Mouse (Mus musculus) testis, postnatal 14 days (tissue): ENCODE measurements around the gene Flt3l.
"Not testable (repeated sequence)": the region's sequence is repeated elsewhere in the genome, so short reads cannot be mapped to it uniquely, and the experiment has no call there.

Experiments used
- DNase-seq: peaks from one replicate; pipeline ENCODE4 v3.0.0; 2021; ENCODE audit warnings: low spot score

Flt3l gene

GRCm38 (mm10) chr7:45135993-45136567 is at the start of gene Flt3l, which contains the start of gene Gm45713:
TSS of gene Flt3l (minus strand) at chr7:45136432.
TSS of gene Gm45713 (minus strand) at chr7:45136231.
- DNase-seq: peak; percentile 85

- no peak for DNase-seq
Measured at GRCm38 (mm10) chr7:45185921-45186320, 49.7 kb upstream of the Flt3l start.

GRCm38 (mm10) chr7:45183672-45184071 is 47.4 kb upstream of the Flt3l start:
- DNase-seq: no peak

- no peak for DNase-seq
Measured at GRCm38 (mm10) chr7:45182606-45183005, 46.4 kb upstream of the Flt3l start.

- peak; percentile 91 for DNase-seq
Measured at GRCm38 (mm10) chr7:45182199-45182601, 46.0 kb upstream of the Flt3l start.

GRCm38 (mm10) chr7:45181540-45181939 is 45.3 kb upstream of the Flt3l start:
- DNase-seq: peak; percentile 69

- DNase-seq: no peak
Measured at GRCm38 (mm10) chr7:45180896-45181477, 44.8 kb upstream of the Flt3l start, which contains the start of gene Pth2. TSS of gene Pth2 (plus strand) at chr7:45180995.

GRCm38 (mm10) chr7:45179469-45179868 is 43.2 kb upstream of the Flt3l start, which contains the start of gene Gfy:
TSS of gene Gfy (minus strand) at chr7:45179569.
- DNase-seq: no peak

- DNase-seq: no peak
Measured at GRCm38 (mm10) chr7:45178550-45178949, 42.3 kb upstream of the Flt3l start.

GRCm38 (mm10) chr7:45176356-45176755 is 40.1 kb upstream of the Flt3l start:
- DNase-seq: no peak

GRCm38 (mm10) chr7:45175929-45176328 is 39.7 kb upstream of the Flt3l start:
- DNase-seq: no peak

- no peak for DNase-seq
Measured at GRCm38 (mm10) chr7:45175398-45175797, 39.2 kb upstream of the Flt3l start.

GRCm38 (mm10) chr7:45174567-45175280 is 38.5 kb upstream of the Flt3l start:
- DNase-seq: peak; percentile 77

GRCm38 (mm10) chr7:45173772-45174171 is 37.5 kb upstream of the Flt3l start:
- DNase-seq: not testable (repeated sequence)

GRCm38 (mm10) chr7:45172974-45173373 is 36.7 kb upstream of the Flt3l start:
- no peak for DNase-seq

GRCm38 (mm10) chr7:45169495-45169894 is 33.3 kb upstream of the Flt3l start:
- DNase-seq: no peak

- no peak for DNase-seq
Measured at GRCm38 (mm10) chr7:45168656-45169055, 32.4 kb upstream of the Flt3l start.

- DNase-seq: no peak
Measured at GRCm38 (mm10) chr7:45167761-45168445, 31.7 kb upstream of the Flt3l start.

GRCm38 (mm10) chr7:45166950-45167401 is 30.7 kb upstream of the Flt3l start:
- DNase-seq: no peak

- no peak for DNase-seq
Measured at GRCm38 (mm10) chr7:45165701-45166100, 29.5 kb upstream of the Flt3l start.

- no peak for DNase-seq
Measured at GRCm38 (mm10) chr7:45164833-45165232, 28.6 kb upstream of the Flt3l start.

- DNase-seq: peak; percentile 68
Measured at GRCm38 (mm10) chr7:45163735-45164490, 27.7 kb upstream of the Flt3l start, which contains the start of gene Slc17a7. TSS of gene Slc17a7 (plus strand) at chr7:45163949.
